Mouse (Mus musculus) urinary bladder, postnatal 36 days (tissue): ENCODE data around the gene Slc9a6.
A peak's percentile ranks its signal among the peaks of the same experiment; 100 is the strongest.

Experiments
- DNase-seq, 2 experiments: peaks; one replicate each; pipeline ENCODE4 v3.0.0; 2022; ENCODE audit warnings: low spot score in 2 of 2, mixed read lengths in 1 of 2

The Slc9a6 gene

DNA sequence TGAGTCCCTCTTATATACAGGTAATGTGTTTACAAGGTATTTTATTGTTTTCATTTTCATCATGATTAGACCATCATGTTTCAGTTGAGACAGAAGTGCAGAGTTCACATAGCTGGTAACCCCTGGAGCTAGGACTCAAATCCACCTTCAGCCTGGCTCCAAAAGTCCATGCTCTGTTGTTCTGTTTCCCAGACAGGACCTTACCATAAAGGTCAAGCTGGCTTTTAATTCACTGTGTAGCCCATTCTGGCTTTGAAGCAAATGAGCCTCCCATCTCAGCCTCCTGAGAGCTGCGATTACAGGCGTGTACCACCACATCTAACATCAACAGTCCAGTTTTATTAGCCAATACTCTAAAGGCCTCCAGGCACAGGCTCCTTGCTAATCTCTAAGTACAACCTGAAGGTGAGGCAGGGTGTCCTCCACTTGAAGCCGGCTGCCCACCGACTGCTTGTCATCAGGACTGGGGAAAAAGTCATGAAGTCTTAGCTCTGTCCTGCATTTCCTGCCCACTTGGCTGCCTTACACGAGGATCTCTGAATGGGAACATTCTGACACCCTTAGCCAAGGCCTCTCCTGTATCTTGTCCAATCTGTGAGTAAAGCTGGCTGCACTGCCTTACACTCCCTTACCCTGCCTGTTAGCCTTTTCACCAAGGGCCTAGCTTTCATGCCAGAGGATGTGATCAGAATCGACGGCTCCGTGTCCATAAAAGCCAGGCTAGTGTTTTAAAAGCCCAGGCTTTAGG lies 55.8 kb downstream of the Slc9a6 start:
- peak in 1 of 2 experiments; percentile 9 for DNase-seq

DNA sequence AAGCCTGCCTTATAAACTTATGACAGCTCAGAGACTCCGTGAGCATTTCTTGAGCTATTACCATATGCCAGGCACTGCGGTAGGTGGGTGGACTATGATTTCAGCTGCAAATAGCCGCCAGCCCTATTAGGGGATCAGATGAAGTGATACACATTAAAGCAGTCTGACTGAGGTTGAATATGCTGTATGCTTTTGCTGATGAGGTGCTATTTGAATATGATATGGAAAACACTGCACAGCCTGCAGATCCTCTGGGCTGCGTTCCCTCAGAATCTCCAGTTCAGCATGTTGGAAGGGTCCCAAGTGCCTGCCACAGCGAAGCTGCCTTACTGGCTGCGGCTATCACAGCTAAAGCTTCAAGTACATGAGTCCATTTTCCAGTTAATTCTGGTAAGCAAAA lies 57.7 kb downstream of the Slc9a6 start:
- no peak for DNase-seq

DNA sequence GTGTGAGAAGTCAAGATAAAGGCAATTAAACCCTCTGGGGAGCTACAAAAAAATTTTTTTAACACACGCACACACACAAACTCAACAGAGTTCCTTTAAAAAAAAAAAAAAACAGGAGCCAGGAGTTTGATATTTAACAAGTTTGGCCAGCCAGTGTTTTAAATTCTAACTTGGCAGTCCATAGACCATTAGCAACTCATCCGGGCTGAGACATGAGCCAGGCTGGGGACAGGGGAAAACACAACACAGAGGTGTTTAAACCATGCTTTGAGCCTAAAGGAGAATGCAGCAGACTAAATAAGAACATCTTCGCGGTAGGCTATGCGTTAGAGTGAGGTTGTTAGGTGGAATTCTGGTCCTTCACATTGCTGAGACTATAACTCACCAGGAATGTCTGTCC lies 58.5 kb downstream of the Slc9a6 start:
- DNase-seq = no peak

GRCm38 (mm10) chrX:56668501-56668900 lies 58.9 kb downstream of the Slc9a6 start:
- no peak for DNase-seq

DNA sequence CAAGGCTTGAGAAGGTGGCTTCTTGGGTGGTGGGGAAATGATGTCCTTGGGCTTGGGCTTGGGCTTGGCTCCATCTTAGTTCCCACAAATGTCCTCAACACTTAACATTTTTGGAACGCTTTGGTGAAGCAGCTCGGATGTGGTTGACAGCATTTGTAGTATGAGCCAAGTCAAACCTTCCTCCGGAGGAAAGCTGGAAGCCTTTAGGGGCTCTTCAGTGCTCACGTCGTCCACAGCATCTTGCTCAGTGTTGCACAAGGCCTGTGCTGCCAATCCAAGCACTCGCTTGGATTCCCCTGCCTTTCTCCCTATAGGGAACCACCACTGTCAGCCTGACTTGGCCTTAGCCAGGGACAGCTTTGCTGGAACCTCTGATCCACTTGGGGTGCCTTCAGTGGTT lies 66.0 kb downstream of the Slc9a6 start:
- DNase-seq = no peak

DNA sequence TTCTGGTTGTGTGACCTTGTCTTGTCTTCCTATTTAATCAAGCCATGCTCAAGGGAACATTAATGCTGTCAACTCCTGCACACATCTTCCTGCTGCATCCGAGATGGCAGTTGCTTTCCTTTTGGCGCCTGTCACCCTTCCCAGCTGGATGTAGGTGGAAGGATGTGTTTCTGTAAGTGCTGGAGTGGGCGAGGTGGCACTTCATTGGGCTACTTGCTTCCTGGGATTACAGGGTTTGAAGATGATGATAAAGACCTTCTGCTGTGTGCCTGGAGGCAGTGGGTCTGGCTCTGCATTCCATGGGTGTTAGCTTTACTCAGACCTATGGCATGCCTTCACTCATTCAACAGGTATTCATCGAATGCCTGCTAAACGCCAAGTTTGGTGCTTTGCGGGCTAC lies 68.2 kb downstream of the Slc9a6 start:
- DNase-seq = no peak

DNA sequence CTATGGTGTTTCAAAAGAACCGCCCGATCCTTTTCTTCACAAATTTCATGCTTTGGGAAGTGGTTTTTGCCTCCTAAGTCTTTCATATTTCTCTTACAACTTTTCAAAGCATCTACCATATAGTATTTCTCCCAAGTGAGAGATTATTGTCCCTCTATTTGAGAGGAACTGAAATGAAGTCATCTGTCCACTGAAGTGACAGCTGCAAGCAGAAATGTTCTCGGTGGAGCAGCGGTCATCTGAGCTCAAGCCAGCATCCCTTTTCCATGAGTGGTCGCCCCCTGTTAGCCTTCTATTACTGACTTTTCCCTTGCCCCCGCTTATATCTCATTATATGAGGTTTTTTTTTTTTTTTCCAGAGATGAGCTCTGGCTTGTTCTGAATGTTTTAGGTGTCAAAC lies 69.5 kb downstream of the Slc9a6 start:
- DNase-seq = no peak

- DNase-seq = no peak
These were observed 72.7 kb downstream of the Slc9a6 start for GRCm38 (mm10) chrX:56682156-56682720.

- no peak for DNase-seq
These were observed 74.0 kb downstream of the Slc9a6 start for GRCm38 (mm10) chrX:56683521-56683920.

DNA sequence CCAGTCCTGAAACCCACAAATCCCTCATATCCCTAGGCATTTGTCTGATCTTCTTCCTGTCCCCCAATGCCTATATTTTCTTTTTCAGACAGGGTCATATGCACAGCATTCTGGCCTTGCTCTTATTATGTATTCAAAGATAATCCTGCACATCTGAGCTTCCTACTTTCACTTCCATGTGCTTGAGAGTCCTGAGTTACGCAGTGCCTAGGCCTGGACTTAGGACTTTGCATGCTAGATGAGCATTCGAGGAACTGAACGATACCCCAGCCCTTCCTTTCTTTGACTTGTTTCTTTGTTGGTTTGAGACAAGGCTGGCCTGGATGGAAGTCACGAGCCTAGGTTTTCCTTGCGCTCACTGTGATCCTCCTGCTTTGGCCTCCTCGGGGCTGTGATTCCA lies 83.0 kb downstream of the Slc9a6 start:
- DNase-seq = no peak

- DNase-seq = no peak
These were observed 85.0 kb downstream of the Slc9a6 start for GRCm38 (mm10) chrX:56694539-56694938.

DNA sequence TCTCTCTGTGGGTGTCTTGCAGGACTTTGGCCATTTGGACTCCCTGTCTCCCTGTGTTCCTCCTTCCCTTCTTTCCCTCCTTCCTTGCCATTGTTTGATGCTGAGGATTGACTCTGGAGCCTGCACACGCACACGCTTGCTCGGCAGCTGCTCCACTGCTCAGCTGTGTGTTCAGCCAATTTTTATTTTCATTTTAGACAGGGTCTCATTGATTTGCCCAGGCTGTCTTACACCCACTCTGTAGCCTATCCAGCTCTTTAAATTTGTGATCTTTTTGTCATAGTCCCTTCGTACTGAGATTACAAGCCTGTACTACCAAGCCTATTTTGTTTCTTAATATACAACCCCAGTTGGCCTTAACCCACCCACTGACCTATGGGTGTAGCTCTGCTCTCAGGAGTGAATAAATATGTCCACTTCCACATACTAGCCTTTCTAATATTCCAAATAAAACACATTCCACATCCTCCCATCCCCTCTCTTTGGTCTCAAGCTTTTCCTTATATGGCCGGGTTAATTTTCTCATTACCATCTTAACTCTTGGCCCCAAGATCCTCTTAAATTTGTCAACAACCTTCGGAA lies 87.7 kb downstream of the Slc9a6 start:
- DNase-seq = no peak

DNA sequence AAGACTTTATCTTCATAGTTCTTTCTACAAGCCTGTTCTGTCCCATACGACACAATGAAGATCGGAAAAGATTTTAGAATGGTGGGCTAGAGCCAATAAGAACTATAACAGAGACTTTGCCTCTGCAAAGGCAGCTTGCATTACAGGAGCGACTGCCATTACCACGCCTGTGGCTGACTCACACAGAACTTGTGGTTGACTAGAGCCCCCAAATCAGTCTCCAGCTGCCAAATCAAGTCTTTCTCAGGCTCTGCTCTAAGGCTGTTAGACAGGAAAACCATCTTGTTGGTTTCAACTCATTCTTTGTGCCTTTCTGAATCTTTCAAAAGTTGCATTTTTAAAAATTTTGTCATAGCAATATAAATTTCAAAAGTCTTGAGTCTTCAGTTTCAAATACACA lies 88.3 kb downstream of the Slc9a6 start:
- no peak for DNase-seq

DNA sequence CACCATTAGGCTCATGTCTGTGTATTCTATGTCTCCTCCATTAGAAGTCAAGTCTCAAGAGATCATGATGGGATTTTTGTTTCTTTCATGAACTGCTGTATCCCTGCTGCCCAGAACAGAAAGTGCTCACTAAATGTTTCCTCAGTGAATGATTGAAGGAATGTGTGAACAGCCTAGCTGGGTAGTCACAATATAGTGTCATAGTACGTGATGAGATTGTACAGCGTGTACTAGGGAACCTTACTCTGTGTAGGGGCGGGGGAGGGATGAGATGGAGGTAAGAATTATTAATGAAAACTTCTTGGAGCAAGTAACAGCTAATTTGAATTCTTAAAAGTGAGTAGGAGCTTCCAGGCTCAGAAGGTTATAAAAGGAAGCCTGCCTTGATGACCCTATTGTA lies 91.7 kb downstream of the Slc9a6 start:
- DNase-seq = no peak

- no peak for DNase-seq
These were observed 94.5 kb downstream of the Slc9a6 start for GRCm38 (mm10) chrX:56703965-56704562.

DNA sequence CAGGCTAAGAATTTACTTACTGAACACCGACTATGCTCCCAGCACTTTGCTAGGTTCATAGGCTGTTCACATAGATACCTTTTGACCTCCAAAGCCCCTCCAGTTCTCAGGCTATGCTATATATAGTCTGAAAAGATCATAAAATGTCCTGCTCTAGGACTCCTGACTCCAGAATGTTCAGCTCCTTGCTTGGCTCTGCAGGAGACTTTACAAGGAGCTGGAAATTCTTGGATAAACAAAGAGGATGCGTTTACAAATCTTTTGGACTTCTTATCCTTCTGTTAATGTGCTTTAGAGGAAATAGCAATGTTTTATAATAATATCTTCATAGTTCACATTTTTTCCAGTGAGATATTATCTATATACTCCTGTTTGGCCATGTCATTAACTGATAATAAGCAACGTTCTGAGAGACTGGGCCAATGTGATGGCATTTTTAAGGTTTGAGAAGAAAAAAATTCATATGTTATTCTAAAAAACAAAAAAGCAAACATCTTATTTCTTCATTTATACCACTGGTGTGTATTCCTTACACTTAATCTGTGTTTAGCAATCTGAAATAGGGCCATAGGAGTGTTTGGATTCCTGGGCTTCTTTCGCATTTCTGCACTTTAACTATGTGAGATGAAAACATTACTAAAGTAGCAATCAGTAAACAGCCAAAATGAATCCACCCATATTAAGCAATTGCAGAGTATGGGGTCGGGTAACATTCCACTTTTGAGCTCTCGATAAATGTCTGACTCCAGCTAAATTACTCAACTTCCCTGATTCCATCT lies 99.2 kb downstream of the Slc9a6 start:
- DNase-seq = no peak

DNA sequence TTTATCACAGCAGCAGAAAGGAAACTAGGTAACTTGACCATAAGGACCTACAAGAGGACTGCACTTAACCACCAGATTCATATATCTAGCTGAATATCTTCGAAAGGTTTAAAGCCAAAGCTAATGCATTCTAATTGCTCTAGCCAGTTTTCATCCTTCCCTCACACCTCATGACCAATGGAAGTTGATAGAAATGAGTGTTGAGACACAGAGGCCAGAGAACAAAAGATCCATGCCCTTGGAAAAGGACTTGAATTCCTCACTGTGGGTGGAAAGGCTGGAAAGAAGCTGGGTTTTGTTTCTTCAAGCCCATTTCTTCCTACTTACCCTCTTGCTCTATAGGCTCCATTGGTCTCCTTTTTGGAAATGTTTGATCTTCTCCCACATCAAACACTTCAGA lies 101.0 kb downstream of the Slc9a6 start:
- DNase-seq = no peak

GRCm38 (mm10) chrX:56712666-56713065 lies 103.1 kb downstream of the Slc9a6 start:
- DNase-seq = no peak
